Mouse (Mus musculus) brain, embryonic 14.5 days (tissue): ENCODE measurements around the gene Nipsnap3b.

Experiments
- CTCF ChIP-seq: fragments of 200-500 bp; IDR thresholded peaks from 2 replicates; pipeline ENCODE4 v1.5.1; 2012; ENCODE audit warnings: inconsistent platforms, mild to moderate bottlenecking, moderate library complexity, borderline replicate concordance; ENCODE audit not compliant: insufficient read depth, insufficient read length; ENCODE audit errors: extremely low read depth
- POLR2A ChIP-seq: fragments of 200-500 bp; IDR thresholded peaks from 2 replicates; pipeline ENCODE4 v1.6.1; 2012; ENCODE audit warnings: mild to moderate bottlenecking, inconsistent platforms, borderline replicate concordance; ENCODE audit not compliant: poor library complexity, insufficient read depth, insufficient read length, severe bottlenecking; ENCODE audit errors: extremely low read depth

DNA sequence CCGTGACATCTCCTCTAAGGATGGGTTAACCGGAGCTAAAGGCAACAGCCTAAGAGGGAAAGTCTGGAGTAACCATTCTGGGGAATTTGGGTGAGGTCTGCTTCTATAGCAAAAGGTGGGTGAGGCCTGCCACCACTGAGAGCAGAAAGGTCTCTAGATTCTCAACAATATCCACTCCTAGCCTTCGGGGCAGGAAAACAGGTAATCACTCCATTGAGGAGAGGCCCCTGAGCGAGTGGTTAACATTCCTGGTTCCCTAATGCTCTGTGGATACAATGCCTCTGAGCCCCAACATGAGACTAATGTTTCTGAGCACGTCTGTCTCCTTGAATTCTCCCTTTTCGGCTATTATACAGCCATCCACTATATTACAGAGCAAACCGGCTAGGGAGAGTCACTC lies 2.7 kb downstream of the Nipsnap3b start:
- TF ChIP-seq CTCF = no peak
- no peak for TF ChIP-seq POLR2A
